Mouse (Mus musculus): Measurements from ENCODE around the gene Pgpep1l.

Pgpep1l gene

GRCm38 (mm10) chr7:68259523-68260081, 4.4 kb downstream of the Pgpep1l start:
- no peak for DNase-seq

GRCm38 (mm10) chr7:68258326-68259150, 5.5 kb downstream of the Pgpep1l start:
- DNase-seq = no peak

- DNase-seq = no peak
Measured at GRCm38 (mm10) chr7:68257767-68258166, 6.3 kb downstream of the Pgpep1l start.

GRCm38 (mm10) chr7:68250902-68251301, 13.1 kb downstream of the Pgpep1l start:
- no peak for DNase-seq

- no peak for DNase-seq
Measured at GRCm38 (mm10) chr7:68250411-68250810, 13.6 kb downstream of the Pgpep1l start.

GRCm38 (mm10) chr7:68246249-68246648, 17.8 kb downstream of the Pgpep1l start:
- DNase-seq = no peak

GRCm38 (mm10) chr7:68245681-68246080, 18.4 kb downstream of the Pgpep1l start:
- no peak for DNase-seq

GRCm38 (mm10) chr7:68241205-68241604, 22.8 kb downstream of the Pgpep1l start:
- DNase-seq = peak; percentile 34

- DNase-seq = no peak
Measured at GRCm38 (mm10) chr7:68239220-68239827, 24.7 kb downstream of the Pgpep1l start.

GRCm38 (mm10) chr7:68236817-68237216, 27.2 kb downstream of the Pgpep1l start:
- peak; percentile 38 for DNase-seq

- DNase-seq = peak; percentile 48
Measured at GRCm38 (mm10) chr7:68233619-68234223, 30.3 kb downstream of the Pgpep1l start.

- no peak for DNase-seq
Measured at GRCm38 (mm10) chr7:68232521-68232920, 31.5 kb downstream of the Pgpep1l start.

GRCm38 (mm10) chr7:68230831-68231230, 33.2 kb downstream of the Pgpep1l start:
- DNase-seq = no peak

GRCm38 (mm10) chr7:68228491-68228890, 35.5 kb downstream of the Pgpep1l start:
- no peak for DNase-seq

- no peak for DNase-seq
Measured at GRCm38 (mm10) chr7:68227621-68228020, 36.4 kb downstream of the Pgpep1l start.

GRCm38 (mm10) chr7:68227021-68227420, 37.0 kb downstream of the Pgpep1l start:
- no peak for DNase-seq

GRCm38 (mm10) chr7:68225427-68226054, 38.5 kb downstream of the Pgpep1l start:
- no peak for DNase-seq

GRCm38 (mm10) chr7:68224006-68224405, 40.0 kb downstream of the Pgpep1l start:
- DNase-seq = no peak

- DNase-seq = peak; percentile 57
Measured at GRCm38 (mm10) chr7:68223356-68223808, 40.7 kb downstream of the Pgpep1l start.

- DNase-seq = no peak
Measured at GRCm38 (mm10) chr7:68221677-68222230, 42.3 kb downstream of the Pgpep1l start.

GRCm38 (mm10) chr7:68218879-68219278, 45.2 kb downstream of the Pgpep1l start:
- no peak for DNase-seq

GRCm38 (mm10) chr7:68215522-68216070, 48.4 kb downstream of the Pgpep1l start:
- no peak for DNase-seq
